Mouse (Mus musculus): ENCODE results near the gene Ppp2r2c.
A peak's percentile ranks its signal among the peaks of the same experiment; 100 is the strongest.

- TF ChIP-seq CTCF (IDR thresholded peaks at IDR 0.05; ENCODE audit: low read depth) (peak; percentile 58), EP300 (IDR thresholded peaks at IDR 0.05; ENCODE audit: low read depth) (no peak)
These were observed 60.4 kb downstream of the Ppp2r2c start for GRCm38 (mm10) chr5:36928701-36929100.

Data from liver, embryonic 14.5 days (tissue).